Mouse (Mus musculus) gastrocnemius, adult 2 months (tissue): ENCODE data around the gene Dlg2. TPM values are rescaled to one million over a fixed set of nuclear protein-coding genes. Genes with fewer than 3 reads are reported as not detected.

Source experiments
- DNase-seq: peaks from one replicate; pipeline ENCODE4 v3.0.0; 2022
- H3K27ac ChIP-seq: fragments of 200-600 bp; 2 replicates; pipeline ENCODE4 v1.8.1; 2022; ENCODE audit warnings: mild to moderate bottlenecking
- H3K4me3 ChIP-seq: fragments of 200-600 bp; 2 replicates; pipeline ENCODE4 v1.8.1; 2022; ENCODE audit warnings: mild to moderate bottlenecking, moderate library complexity
- CTCF ChIP-seq: fragments of 200-600 bp; IDR thresholded peaks from 2 replicates; pipeline ENCODE4 v1.8.1; 2022; ENCODE audit warnings: antibody characterized with exemption, mild to moderate bottlenecking, moderate library complexity
- intact Hi-C: fragments of 180-260 bp; cut with DNase I; formaldehyde crosslinking; loops from one replicate; pipeline ENCODE4 v1.15.1; 2025
- total RNA-seq, 2 experiments: library from RNA; stranded (reverse); gene quantifications; 2 replicates each; pipeline ENCODE4 v1.2.3; 2021

The Dlg2 gene
- total RNA-seq, 2 experiments from 2014 or later: 0.22 to 0.71 TPM

- Histone ChIP-seq H3K27ac (no peak overlapping the region), H3K4me3 (no peak overlapping the region)
- intact Hi-C loops: no loop called here
- TF ChIP-seq CTCF: no peak
- no peak for DNase-seq
Observed at GRCm38 (mm10) chr7:90587795-90588194, 111.3 kb downstream of the Dlg2 start.

DNA sequence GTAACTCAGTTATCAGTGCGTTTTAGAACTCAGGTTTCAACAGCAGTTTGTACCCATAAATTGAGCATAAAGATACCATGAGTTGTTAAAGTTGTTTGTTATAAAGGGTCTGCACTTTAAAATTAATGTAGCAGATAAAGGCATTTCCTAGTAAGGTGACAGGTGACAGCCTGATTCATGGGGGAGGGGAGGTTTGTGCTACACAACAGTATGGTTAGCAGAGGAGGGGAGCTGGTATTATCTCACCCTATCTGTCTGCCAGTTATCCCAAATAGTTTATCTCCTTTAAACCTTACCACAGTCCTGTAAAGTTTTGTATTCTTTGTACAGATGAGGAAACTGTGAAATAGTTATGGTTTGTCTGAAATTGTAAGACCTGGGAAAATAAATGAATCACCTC is 111.8 kb downstream of the Dlg2 start:
- no peak for DNase-seq
- Histone ChIP-seq H3K4me3 (no peak overlapping the region), H3K27ac (no peak overlapping the region)
- no peak for TF ChIP-seq CTCF
- intact Hi-C loops: no loop called here

DNA sequence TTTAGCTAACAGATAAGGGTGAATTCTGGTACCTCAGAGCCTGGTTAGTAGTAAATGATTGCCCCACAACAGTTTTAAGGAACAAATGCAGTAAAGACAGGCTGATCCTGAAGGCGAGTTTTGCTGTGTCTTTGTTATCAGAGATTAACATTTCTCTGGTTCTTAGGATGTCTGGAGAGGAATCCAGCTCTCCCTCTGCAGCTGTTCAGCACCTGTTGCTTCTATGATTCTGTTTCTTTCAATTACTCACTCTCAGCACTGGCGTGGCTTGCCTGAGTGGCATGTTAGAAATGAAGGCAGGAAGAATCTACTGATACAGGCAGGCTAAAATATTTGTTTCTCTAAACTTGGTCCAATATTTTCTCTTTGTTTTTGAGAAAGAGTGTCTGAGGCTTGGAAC is 133.3 kb downstream of the Dlg2 start:
- no peak for TF ChIP-seq CTCF
- DNase-seq: no peak
- Histone ChIP-seq H3K27ac (no peak overlapping the region), H3K4me3 (no peak overlapping the region)
- intact Hi-C loops: no loop called here

- intact Hi-C loops: no loop called here
Observed at GRCm38 (mm10) chr7:90630546-90630945, 154.1 kb downstream of the Dlg2 start.

DNA sequence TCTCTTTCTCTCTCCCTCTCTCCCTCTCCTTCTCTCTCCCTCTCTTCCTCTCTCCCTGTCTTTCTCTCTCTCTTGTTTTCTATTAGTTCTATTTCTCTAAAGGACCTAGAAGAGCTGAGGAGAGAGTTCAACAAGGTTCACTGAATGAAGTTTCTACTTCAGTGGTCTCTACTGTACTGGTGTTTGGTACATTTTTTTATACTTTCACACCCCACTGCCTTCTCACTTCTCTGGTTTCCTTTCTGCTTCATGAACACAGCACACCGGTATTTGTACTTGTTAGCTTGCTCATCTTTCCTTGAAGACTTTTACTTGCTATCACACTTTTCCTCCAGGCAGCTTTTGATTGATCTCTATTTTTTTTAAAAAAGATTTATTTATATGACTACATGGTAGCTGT is 173.0 kb downstream of the Dlg2 start:
- Histone ChIP-seq H3K4me3 (no peak overlapping the region), H3K27ac (no peak overlapping the region)
- intact Hi-C loops: no loop called here
- no peak for TF ChIP-seq CTCF
- no peak for DNase-seq

More at GRCm38 (mm10) chr7:90630546-90630945, 154.1 kb downstream of the Dlg2 start:
- Histone ChIP-seq H3K4me3 (no peak overlapping the region), H3K27ac (no peak overlapping the region)
- no peak for DNase-seq
- no peak for TF ChIP-seq CTCF

- intact Hi-C loops: no loop called here
- Histone ChIP-seq H3K27ac (no peak overlapping the region), H3K4me3 (no peak overlapping the region)
- DNase-seq: no peak
- no peak for TF ChIP-seq CTCF
Observed at GRCm38 (mm10) chr7:90651128-90651527, 174.7 kb downstream of the Dlg2 start.

GRCm38 (mm10) chr7:90651611-90652010 is 175.1 kb downstream of the Dlg2 start:
- H3K27ac ChIP-seq: no peak overlapping the region
- no peak overlapping the region for H3K4me3 ChIP-seq
- intact Hi-C loops: no loop called here
- no peak for DNase-seq
- TF ChIP-seq CTCF: no peak

- DNase-seq: no peak
- no peak for TF ChIP-seq CTCF
- Histone ChIP-seq H3K4me3 (no peak overlapping the region), H3K27ac (no peak overlapping the region)
- intact Hi-C loops: no loop called here
Observed at GRCm38 (mm10) chr7:90658593-90658992, 182.1 kb downstream of the Dlg2 start.

- intact Hi-C loops: no loop called here
- no peak for DNase-seq
- TF ChIP-seq CTCF: no peak
- H3K27ac ChIP-seq: no peak overlapping the region
- H3K4me3 ChIP-seq: no peak overlapping the region
Observed at GRCm38 (mm10) chr7:90694050-90694449, 217.6 kb downstream of the Dlg2 start.

DNA sequence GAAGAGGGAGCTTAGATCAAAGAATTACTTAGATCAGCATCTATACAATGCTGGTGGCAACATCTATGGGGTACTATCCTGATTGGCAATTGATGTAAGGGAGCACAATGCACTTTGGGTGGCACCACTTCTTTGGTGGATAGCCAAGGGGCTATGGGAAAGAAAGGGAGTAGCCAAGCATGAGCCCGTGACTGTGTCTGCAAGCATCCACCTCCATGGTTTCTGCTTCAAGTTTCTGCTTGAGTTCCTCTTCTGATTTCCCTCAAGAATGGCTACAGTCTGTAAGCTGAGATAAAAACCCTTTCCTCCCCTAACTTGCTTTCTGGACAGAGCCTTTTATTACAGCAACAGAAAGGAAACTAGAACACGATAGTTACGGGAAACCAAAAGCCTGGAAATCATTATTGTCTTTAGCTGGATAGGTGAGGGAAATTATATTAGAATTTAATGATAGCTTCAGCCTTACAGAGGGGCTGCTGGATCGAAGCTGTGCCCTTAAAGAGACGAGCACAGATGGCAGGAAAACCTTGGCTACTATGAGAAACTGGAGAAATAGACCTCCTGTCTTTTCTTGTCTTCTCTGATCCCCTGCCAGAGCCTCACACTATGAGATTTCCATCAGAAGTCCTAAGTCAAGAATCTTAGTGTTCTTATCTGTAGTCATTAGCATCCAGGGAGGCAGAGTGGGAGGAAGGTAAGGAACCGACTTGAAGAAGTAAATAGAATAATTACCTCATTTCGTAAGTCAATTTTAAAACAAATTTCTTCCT is 219.9 kb downstream of the Dlg2 start:
- no peak for TF ChIP-seq CTCF
- Histone ChIP-seq H3K4me3 (no peak overlapping the region), H3K27ac (no peak overlapping the region)
- DNase-seq: no peak
- intact Hi-C loops: no loop called here

- Histone ChIP-seq H3K27ac (no peak overlapping the region), H3K4me3 (no peak overlapping the region)
- DNase-seq: no peak
- intact Hi-C loops: no loop called here
- no peak for TF ChIP-seq CTCF
Observed at GRCm38 (mm10) chr7:90703163-90703852, 226.8 kb downstream of the Dlg2 start.

DNA sequence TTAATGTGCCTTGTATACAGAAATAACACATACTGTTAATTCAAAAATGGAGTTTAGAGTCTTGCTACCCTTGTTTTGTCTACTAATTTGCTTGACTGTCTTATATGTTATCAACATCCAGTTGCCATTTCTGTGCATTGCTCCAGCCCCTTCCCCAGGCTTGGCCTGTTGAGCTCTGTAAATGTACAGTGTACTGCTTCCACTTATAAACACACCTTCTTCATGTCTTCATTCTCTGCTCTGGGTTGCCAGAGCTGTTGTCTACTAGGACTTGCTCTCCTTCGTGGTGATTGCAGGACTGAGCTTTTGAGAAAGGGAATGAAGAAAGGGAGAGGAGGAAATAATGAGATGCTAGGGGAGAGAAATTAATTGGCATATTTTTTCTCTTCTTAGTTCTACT is 227.5 kb downstream of the Dlg2 start:
- no peak overlapping the region for H3K4me3 ChIP-seq
- intact Hi-C loops: no loop called here
- no peak overlapping the region for H3K27ac ChIP-seq
- no peak for DNase-seq
- no peak for TF ChIP-seq CTCF

- DNase-seq: no peak
- no peak for TF ChIP-seq CTCF
- Histone ChIP-seq H3K27ac (no peak overlapping the region), H3K4me3 (no peak overlapping the region)
- intact Hi-C loops: no loop called here
Observed at GRCm38 (mm10) chr7:90734086-90734485, 257.6 kb downstream of the Dlg2 start.

DNA sequence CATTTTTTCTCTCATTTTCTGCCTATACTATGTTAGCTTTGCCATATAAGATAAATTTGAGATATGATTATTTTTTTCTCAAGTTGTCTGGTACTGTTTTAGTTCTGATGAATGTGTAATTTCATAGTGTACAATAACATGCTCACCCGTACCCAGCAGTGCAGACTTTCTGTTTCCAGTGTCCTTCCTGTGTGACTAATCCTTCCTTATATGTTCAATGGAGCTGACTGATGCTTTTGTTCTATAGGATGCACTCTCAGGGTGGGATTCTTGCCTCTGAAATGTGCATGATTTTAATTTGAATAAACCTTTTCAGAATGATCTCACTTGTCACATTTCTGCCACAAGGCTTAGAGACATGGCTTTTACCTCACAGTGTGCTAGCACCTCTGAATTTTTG is 259.9 kb downstream of the Dlg2 start:
- Histone ChIP-seq H3K4me3 (no peak overlapping the region), H3K27ac (no peak overlapping the region)
- no peak for DNase-seq
- no peak for TF ChIP-seq CTCF
- intact Hi-C loops: no loop called here
